Mouse (Mus musculus): ENCODE measurements around the gene Oosp2.

GRCm38 (mm10) chr19:11635572-11635971, 24.8 kb downstream of the Oosp2 start:
- TF ChIP-seq CTCF (IDR thresholded peaks at IDR 0.05; ENCODE audit: borderline replicate concordance, extremely low read depth, insufficient read depth, insufficient read length) (no peak), POLR2A (IDR thresholded peaks at IDR 0.05; ENCODE audit: borderline replicate concordance, extremely low read depth, insufficient read depth, insufficient read length, poor library complexity, severe bottlenecking) (no peak)

Measured in brain, embryonic 14.5 days (tissue).